Mouse (Mus musculus): ENCODE results near the gene Cdc25b. TPM values are rescaled to one million over a fixed set of nuclear protein-coding genes. Genes with fewer than 3 reads are reported as not detected.

The Cdc25b gene
- total RNA-seq (2021): 10 to 100 TPM; 23.5 to 34.1 TPM

- peak; percentile 90 for DNase-seq
These were observed at the start of gene Cdc25b, which contains the start of gene Spef1 for GRCm38 (mm10) chr2:131186771-131187601. Gene Cdc25b (plus strand): TSS chr2:131186949. Gene Spef1 (minus strand): TSS chr2:131187282.

GRCm38 (mm10) chr2:131138296-131138695 is 48.5 kb upstream of the Cdc25b start:
- peak; percentile 4 for DNase-seq

GRCm38 (mm10) chr2:131138760-131139159 is 48.0 kb upstream of the Cdc25b start:
- peak; percentile 4 for DNase-seq

GRCm38 (mm10) chr2:131139287-131139686 is 47.5 kb upstream of the Cdc25b start:
- peak; percentile 3 for DNase-seq

- peak; percentile 61 for DNase-seq
These were observed 46.7 kb upstream of the Cdc25b start for GRCm38 (mm10) chr2:131139886-131140532.

GRCm38 (mm10) chr2:131140533-131140905 is 46.2 kb upstream of the Cdc25b start:
- no peak for DNase-seq

- DNase-seq: no peak
These were observed 45.3 kb upstream of the Cdc25b start for GRCm38 (mm10) chr2:131141336-131141986.

GRCm38 (mm10) chr2:131142592-131142991 is 44.2 kb upstream of the Cdc25b start:
- peak; percentile 92 for DNase-seq

GRCm38 (mm10) chr2:131143007-131143780 is 43.6 kb upstream of the Cdc25b start:
- no peak for DNase-seq

- DNase-seq: no peak
These were observed 41.6 kb upstream of the Cdc25b start for GRCm38 (mm10) chr2:131145121-131145520.

- DNase-seq: no peak
These were observed 41.2 kb upstream of the Cdc25b start for GRCm38 (mm10) chr2:131145536-131145935.

- peak; percentile 12 for DNase-seq
These were observed 40.3 kb upstream of the Cdc25b start for GRCm38 (mm10) chr2:131146193-131147042.

GRCm38 (mm10) chr2:131147043-131147365 is 39.7 kb upstream of the Cdc25b start:
- DNase-seq: no peak

- peak; percentile 20 for DNase-seq
These were observed 38.1 kb upstream of the Cdc25b start for GRCm38 (mm10) chr2:131148353-131149253.

GRCm38 (mm10) chr2:131149254-131149578 is 37.5 kb upstream of the Cdc25b start:
- DNase-seq: no peak

GRCm38 (mm10) chr2:131152166-131152730 is 34.5 kb upstream of the Cdc25b start:
- DNase-seq: no peak

- DNase-seq: no peak
These were observed 32.7 kb upstream of the Cdc25b start for GRCm38 (mm10) chr2:131154036-131154435.

GRCm38 (mm10) chr2:131156987-131157386 is 29.8 kb upstream of the Cdc25b start:
- no peak for DNase-seq

GRCm38 (mm10) chr2:131159491-131159910 is 27.2 kb upstream of the Cdc25b start:
- no peak for DNase-seq

GRCm38 (mm10) chr2:131159938-131160581 is 26.7 kb upstream of the Cdc25b start, which contains the start of gene 1700037H04Rik:
Gene 1700037H04Rik (minus strand): TSS chr2:131160081.
- peak; percentile 97 for DNase-seq

Measured in heart, postnatal 4 days (tissue).